Mouse (Mus musculus) heart, postnatal 0 days (tissue): Measurements from ENCODE around the gene Msantd3. TPM values are rescaled to one million over a fixed set of nuclear protein-coding genes. Genes with fewer than 3 reads are reported as not detected.

Experiments
- ATAC-seq: fragments of 200-750 bp; cut with Nextera tagmentation; 2 replicates; pipeline ENCODE4 v1.8.0; 2017; ENCODE audit warnings: low read depth, moderate number of reproducible peaks, moderate library complexity; ENCODE audit not compliant: insufficient read depth
- DNase-seq: peaks from one replicate; pipeline ENCODE4 v3.0.0-alpha.2; 2016; ENCODE audit warnings: low spot score
- H3K27ac ChIP-seq: fragments of 300-500 bp; sonication (generic); 2 replicates; pipeline ENCODE4 v1.5.1; 2014; ENCODE audit warnings: low read depth, mild to moderate bottlenecking
- H3K27me3 ChIP-seq: fragments of 300-500 bp; sonication (generic); 2 replicates; pipeline ENCODE4 v1.6.1; 2014; ENCODE audit warnings: low read length, mixed read lengths; ENCODE audit not compliant: control insufficient read depth, insufficient read depth
- H3K36me3 ChIP-seq: fragments of 300-500 bp; sonication (generic); replicated peaks from 2 replicates; pipeline ENCODE4 v1.6.1; 2014; ENCODE audit warnings: low read length, mixed read lengths; ENCODE audit not compliant: control insufficient read depth, insufficient read depth
- H3K4me1 ChIP-seq: fragments of 300-500 bp; sonication (generic); 2 replicates; pipeline ENCODE4 v1.6.1; 2014; ENCODE audit warnings: antibody characterized with exemption; ENCODE audit not compliant: control insufficient read depth, insufficient read depth
- H3K4me2 ChIP-seq: fragments of 300-500 bp; sonication (generic); 2 replicates; pipeline ENCODE4 v1.6.1; 2014; ENCODE audit warnings: low read depth, mild to moderate bottlenecking, low read length, moderate library complexity
- H3K4me3 ChIP-seq: fragments of 300-500 bp; sonication (generic); 2 replicates; pipeline ENCODE4 v1.5.1; 2014; ENCODE audit warnings: low read depth, low read length
- H3K9ac ChIP-seq: fragments of 300-500 bp; sonication (generic); replicated peaks from 2 replicates; pipeline ENCODE4 v1.6.1; 2014; ENCODE audit warnings: low read depth, low read length, mixed read lengths
- H3K9me3 ChIP-seq: fragments of 300-500 bp; sonication (generic); replicated peaks from 2 replicates; pipeline ENCODE4 v1.6.1; 2016; ENCODE audit warnings: low read length; ENCODE audit not compliant: control insufficient read depth
- CTCF ChIP-seq: IDR thresholded peaks from 2 replicates; pipeline ENCODE4 v1.5.1; 2016; ENCODE audit warnings: antibody characterized with exemption, control low read depth, low read depth
- EP300 ChIP-seq: IDR thresholded peaks from 2 replicates; pipeline ENCODE4 v1.6.1; 2016; ENCODE audit warnings: antibody characterized with exemption, low read depth
- WGBS: fragments of 180-500 bp; shearing (Covaris S2); extraction: QIAGEN DNeasy Blood & Tissue Kit; methylation state at CpG from one replicate; pipeline ENCODE4 v1.1.7; 2014; 5-methylcytosine and 5-hydroxymethylcytosine counted together
- polyA plus RNA-seq: library from polyadenylated mRNA; unstranded; fragments of >200 nt; fragmentation: Nextera tagmentation; extraction: Ambion mirVana; gene quantifications from 2 replicates; pipeline ENCODE4 v1.2.1, GENCODE M21; 2015
- total RNA-seq: library from RNA; depleted of rRNA; stranded (reverse); fragments of >200 nt; gene quantifications from 2 replicates; pipeline ENCODE4 v1.2.3, GENCODE M21; 2014; ENCODE audit warnings: low replicate concordance

The Msantd3 gene
- total and polyA plus RNA-seq, 2 experiments from 2014 or later = 18.1 to 23.0 TPM

DNA sequence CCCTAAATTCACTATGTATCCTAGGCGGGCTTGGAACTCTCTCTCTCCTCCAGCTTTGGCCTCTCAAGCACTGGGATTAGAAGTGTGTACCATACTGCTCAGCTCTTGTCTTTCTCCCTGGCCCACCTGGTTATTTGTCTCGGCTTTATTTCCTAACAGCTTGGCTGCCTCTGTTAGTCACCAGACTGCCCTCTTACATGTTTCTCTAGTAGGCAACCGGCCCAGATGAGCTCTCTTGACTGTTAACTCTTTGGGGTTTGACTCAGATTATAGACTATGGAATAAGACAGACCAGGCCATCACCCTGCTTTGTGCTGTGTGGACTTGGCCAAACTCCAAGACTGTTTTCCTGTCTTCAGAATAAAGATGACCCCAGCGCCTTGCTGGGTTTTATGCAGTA is 38.7 kb downstream of the Msantd3 start:
- peak; percentile 25 for DNase-seq
- no peak overlapping the region for H3K9ac ChIP-seq
- H3K4me1 ChIP-seq = peaks cover 3% of the 10 kb centered on the region; the same call in 1 of the 2 replicates
- H3K4me2 ChIP-seq = no peak overlapping the region
- no peak overlapping the region for H3K4me3 ChIP-seq
- H3K27ac ChIP-seq = no peak overlapping the region
- H3K36me3 ChIP-seq = no peaks in the 10 kb centered on the region
- ATAC-seq = peak; percentile 49; the same call in 1 of the 2 replicates
- no peaks in the 10 kb centered on the region for H3K9me3 ChIP-seq
- no peak for TF ChIP-seq CTCF
- WGBS = 36% methylated on average over 4 of the region's 4 CpGs
- H3K27me3 ChIP-seq = no peaks in the 10 kb centered on the region

DNA sequence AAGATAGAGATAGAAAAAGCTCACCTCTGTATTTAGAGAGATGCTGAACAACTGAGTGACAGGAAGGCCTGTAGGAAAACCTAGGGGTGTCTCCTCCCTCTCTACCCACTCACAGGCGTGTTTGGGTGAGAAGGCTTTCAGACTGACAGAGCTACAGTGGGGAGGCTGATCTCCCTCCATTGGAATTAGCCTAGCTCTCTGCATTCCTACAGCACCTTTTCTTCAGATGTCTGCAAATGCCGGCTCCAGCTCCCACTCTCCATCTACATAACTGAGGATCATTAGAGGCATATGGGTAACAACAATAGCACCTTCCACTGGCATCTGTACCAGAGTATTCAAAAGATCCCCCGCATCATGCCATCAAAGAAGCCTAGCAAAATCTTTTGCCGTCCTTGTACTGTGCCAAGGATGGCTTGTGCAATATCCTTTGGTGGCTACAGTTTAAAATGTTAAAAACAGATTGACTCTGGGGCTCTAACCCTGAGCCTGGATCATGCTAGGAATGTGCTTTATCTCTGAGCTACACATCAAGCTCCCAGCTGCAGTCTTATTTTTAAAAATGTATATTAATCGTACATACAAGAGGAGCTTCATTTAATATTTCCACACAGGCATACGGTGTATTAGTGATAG is 39.9 kb downstream of the Msantd3 start:
- H3K4me3 ChIP-seq = no peak overlapping the region
- 50% methylated on average over 6 of the region's 6 CpGs for WGBS
- H3K36me3 ChIP-seq = no peaks in the 10 kb centered on the region

DNA sequence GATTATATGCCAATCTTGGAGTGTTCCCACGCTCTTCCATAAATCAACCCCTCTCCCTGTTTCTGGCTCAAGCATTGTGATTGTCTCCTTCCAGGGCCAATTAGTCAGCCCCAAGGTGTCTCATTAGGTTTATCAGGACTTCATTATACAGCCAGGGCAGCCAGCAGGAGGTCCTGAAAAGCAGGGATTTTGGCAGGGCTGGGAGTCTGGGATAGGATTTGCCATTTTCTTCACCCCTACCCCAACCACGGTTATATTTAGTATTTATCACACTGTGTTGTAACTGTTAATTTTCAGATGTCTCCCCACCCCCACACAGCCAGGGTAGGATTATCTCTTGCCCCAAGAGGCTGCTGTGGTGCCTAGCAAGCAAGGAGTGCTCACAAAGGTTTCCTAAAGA is 41.5 kb downstream of the Msantd3 start:
- TF ChIP-seq EP300 (no peak), CTCF (no peak)

More for the DNA sequence above, 39.9 kb downstream of the Msantd3 start:
- ATAC-seq = no peak
- DNase-seq = no peak
- H3K27ac ChIP-seq = no peak overlapping the region
- TF ChIP-seq CTCF = no peak
- no peak for TF ChIP-seq EP300
- H3K4me2 ChIP-seq = no peak overlapping the region
- no peaks in the 10 kb centered on the region for H3K9me3 ChIP-seq
- no peak overlapping the region for H3K9ac ChIP-seq
- H3K27me3 ChIP-seq = no peaks in the 10 kb centered on the region
- no peaks in the 10 kb centered on the region for H3K4me1 ChIP-seq

DNA sequence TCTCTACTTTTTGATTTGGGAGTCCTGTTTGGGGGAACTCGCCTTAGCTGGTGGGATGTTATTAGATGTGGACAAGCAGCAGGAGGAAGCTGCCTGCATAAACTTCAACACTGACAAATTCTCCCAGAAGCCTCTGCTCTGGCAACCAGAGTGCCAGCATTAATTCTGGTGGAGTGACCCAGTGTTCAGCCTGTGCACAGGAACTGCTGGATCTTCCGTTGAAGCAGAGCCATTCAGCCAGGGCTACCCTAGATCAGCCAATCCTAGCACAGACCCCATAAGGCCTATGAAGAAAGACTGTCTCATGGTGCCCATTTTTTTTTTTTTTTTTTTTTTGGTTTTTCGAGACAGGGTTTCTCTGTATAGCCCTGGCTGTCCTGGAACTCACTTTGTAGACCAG is 42.3 kb downstream of the Msantd3 start:
- 0 out of 2 replicates have a peak, but pooled peaks cover 6% of the 10 kb centered on the region for H3K4me1 ChIP-seq
- no peaks in the 10 kb centered on the region for H3K36me3 ChIP-seq
- WGBS = 86% methylated on average over 2 of the region's 3 CpGs
- no peak overlapping the region for H3K4me2 ChIP-seq
- no peak overlapping the region for H3K27ac ChIP-seq
- TF ChIP-seq EP300 (no peak), CTCF (no peak)
- H3K9me3 ChIP-seq = no peaks in the 10 kb centered on the region
- H3K4me3 ChIP-seq = no peak overlapping the region
- no peak overlapping the region for H3K9ac ChIP-seq
- no peaks in the 10 kb centered on the region for H3K27me3 ChIP-seq
- DNase-seq (no peak), ATAC-seq (no peak)

More for the DNA sequence above, 41.5 kb downstream of the Msantd3 start:
- 37% methylated on average over 2 of the region's 2 CpGs for whole genome bisulfite sequencing
- H3K4me2 ChIP-seq = no peak overlapping the region
- no peak overlapping the region for H3K4me3 ChIP-seq
- H3K36me3 ChIP-seq = no peaks in the 10 kb centered on the region
- H3K27ac ChIP-seq = no peak overlapping the region
- 0 out of 2 replicates have a peak, but pooled peaks cover 3% of the 10 kb centered on the region for H3K4me1 ChIP-seq
- no peaks in the 10 kb centered on the region for H3K9me3 ChIP-seq
- ATAC-seq (no peak), DNase-seq (no peak)
- no peak overlapping the region for H3K9ac ChIP-seq
- no peaks in the 10 kb centered on the region for H3K27me3 ChIP-seq

DNA sequence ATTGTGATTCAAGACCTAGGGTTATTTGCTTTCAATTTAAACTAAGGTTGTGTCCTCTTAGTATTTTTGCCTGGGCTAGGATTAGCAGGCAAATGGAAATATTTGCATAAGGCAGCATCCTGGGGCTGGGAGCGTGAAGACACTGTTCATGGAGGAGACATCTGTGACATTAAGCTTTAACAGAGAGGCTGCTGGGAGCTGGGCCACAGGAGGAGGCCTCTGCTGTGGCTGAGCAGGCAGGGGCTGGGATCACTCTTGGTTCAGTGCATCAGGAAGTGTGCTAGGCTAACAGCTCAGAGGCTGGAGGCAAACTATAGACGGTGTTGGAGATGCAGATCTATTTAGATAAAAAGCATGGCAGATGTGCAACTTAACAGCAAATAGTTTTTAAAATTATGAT is 43.2 kb downstream of the Msantd3 start:
- TF ChIP-seq EP300 = no peak
- no peak for TF ChIP-seq CTCF
- no peak overlapping the region for H3K4me3 ChIP-seq
- WGBS = 79% methylated on average over 2 of the region's 2 CpGs
- no peak for ATAC-seq
- H3K9ac ChIP-seq = no peak overlapping the region
- no peaks in the 10 kb centered on the region for H3K27me3 ChIP-seq
- DNase-seq = no peak
- H3K27ac ChIP-seq = no peak overlapping the region
- H3K4me1 ChIP-seq = 0 out of 2 replicates have a peak, but pooled peaks cover 6% of the 10 kb centered on the region
- no peaks in the 10 kb centered on the region for H3K36me3 ChIP-seq
- H3K4me2 ChIP-seq = no peak overlapping the region
- H3K9me3 ChIP-seq = peaks cover 4% of the 10 kb centered on the region; the same call in 1 of the 2 replicates
